Mouse (Mus musculus): Measurements from ENCODE around the gene Gnas.
"Not testable (repeated sequence)": the region's sequence is repeated elsewhere in the genome, so short reads cannot be mapped to it uniquely, and the experiment has no call there.

Gnas gene

GRCm38 (mm10) chr2:174294457-174294856 is 10.3 kb downstream of the Gnas start:
- DNase-seq (ENCODE audit: low spot score in 2 of 2) = no peak

GRCm38 (mm10) chr2:174295175-174295899 is 11.2 kb downstream of the Gnas start:
- DNase-seq (ENCODE audit: low spot score in 2 of 2) = peak; percentile 87 to 93

GRCm38 (mm10) chr2:174295900-174296465 is 11.9 kb downstream of the Gnas start:
- no peak for DNase-seq (ENCODE audit: low spot score in 2 of 2)

GRCm38 (mm10) chr2:174297086-174297571 is 13.0 kb downstream of the Gnas start:
- peak in 1 of 2 experiments; percentile 47 for DNase-seq (ENCODE audit: low spot score in 2 of 2)

GRCm38 (mm10) chr2:174297851-174298250 is 13.7 kb downstream of the Gnas start:
- DNase-seq (ENCODE audit: low spot score in 2 of 2) = no peak

GRCm38 (mm10) chr2:174298471-174298870 is 14.4 kb downstream of the Gnas start:
- DNase-seq (ENCODE audit: low spot score in 2 of 2) = no peak

DNA sequence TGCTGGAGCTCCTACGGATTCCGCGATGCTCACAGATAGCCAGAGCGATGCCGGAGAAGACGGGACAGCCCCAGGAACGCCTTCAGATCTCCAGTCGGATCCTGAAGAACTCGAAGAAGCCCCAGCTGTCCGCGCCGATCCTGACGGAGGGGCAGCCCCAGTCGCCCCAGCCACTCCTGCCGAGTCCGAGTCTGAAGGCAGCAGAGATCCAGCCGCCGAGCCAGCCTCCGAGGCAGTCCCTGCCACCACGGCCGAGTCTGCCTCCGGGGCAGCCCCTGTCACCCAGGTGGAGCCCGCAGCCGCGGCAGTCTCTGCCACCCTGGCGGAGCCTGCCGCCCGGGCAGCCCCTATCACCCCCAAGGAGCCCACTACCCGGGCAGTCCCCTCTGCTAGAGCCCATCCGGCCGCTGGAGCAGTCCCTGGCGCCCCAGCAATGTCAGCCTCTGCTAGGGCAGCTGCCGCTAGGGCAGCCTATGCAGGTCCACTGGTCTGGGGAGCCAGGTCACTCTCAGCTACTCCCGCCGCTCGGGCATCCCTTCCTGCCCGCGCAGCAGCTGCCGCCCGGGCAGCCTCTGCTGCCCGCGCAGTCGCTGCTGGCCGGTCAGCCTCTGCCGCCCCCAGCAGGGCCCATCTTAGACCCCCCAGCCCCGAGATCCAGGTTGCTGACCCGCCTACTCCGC is 15.1 kb downstream of the Gnas start:
- no peak for DNase-seq (ENCODE audit: low spot score in 2 of 2)

DNA sequence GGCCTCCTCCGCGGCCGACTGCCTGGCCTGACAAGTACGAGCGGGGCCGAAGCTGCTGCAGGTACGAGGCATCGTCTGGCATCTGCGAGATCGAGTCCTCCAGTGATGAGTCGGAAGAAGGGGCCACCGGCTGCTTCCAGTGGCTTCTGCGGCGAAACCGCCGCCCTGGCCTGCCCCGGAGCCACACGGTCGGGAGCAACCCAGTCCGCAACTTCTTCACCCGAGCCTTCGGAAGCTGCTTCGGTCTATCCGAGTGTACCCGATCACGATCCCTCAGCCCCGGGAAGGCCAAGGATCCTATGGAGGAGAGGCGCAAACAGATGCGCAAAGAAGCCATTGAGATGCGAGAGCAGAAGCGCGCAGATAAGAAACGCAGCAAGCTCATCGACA is 15.6 kb downstream of the Gnas start:
- no peak for DNase-seq (ENCODE audit: low spot score in 2 of 2)

- no peak for DNase-seq (ENCODE audit: low spot score in 2 of 2)
These were observed 16.1 kb downstream of the Gnas start for GRCm38 (mm10) chr2:174300186-174300585.

DNA sequence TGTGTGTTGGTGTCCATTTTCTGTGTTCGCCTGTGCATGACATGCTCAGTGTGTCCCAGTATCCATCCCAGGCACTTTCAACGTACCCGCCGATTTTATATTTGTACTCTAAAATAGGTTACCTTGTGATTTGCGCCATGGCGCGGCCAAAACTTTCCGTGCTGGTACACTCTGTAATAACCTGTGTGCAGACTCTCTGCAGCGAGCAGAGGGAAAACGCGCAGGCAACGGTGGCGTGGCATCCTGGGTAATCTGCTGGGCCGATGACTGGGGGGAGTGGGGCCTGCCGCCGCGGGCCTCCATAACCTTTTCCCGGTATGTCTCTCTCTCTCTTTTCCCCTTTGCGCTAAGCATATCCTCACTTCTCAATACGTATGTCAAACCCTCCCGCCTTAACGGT is 16.5 kb downstream of the Gnas start:
- DNase-seq (ENCODE audit: low spot score in 2 of 2) = no peak

GRCm38 (mm10) chr2:174302526-174302925 is 18.4 kb downstream of the Gnas start:
- DNase-seq (ENCODE audit: low spot score in 2 of 2) = no peak

- no peak for DNase-seq (ENCODE audit: low spot score in 2 of 2)
These were observed 21.5 kb downstream of the Gnas start for GRCm38 (mm10) chr2:174305646-174306045.

GRCm38 (mm10) chr2:174307903-174308302 is 23.8 kb downstream of the Gnas start:
- DNase-seq (ENCODE audit: low spot score in 2 of 2) = no peak

DNA sequence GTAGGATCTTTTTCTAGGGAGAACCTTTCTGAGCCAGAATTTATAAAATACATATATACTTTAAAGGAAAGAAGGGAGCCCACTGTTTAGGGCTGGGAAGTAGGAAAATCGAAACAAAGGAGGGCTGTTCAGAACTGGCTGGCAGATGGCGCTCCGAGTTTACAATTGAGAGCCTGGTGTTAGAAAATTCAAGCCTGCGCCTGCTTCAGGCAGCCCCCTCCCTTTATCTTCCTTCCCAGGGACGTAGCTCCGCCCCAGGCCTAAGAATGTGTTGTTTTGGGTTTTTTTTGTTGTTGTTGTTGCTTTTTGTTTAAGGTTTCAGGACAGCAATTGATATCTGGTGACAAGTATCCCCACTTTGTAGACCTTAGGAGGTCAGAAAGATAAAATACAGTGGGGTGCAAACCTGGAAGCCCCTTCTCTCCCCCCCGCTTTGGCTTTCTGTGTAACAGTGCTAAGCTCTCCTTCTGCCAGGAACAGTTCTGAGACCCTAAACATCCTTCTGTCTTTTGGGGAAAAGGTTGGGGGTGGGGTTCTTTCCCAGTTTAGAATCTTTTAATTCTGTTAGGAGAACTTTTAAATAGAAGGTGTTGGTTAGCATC is 26.9 kb downstream of the Gnas start:
- DNase-seq (ENCODE audit: low spot score in 2 of 2) = peak in 1 of 2 experiments; percentile 52

DNA sequence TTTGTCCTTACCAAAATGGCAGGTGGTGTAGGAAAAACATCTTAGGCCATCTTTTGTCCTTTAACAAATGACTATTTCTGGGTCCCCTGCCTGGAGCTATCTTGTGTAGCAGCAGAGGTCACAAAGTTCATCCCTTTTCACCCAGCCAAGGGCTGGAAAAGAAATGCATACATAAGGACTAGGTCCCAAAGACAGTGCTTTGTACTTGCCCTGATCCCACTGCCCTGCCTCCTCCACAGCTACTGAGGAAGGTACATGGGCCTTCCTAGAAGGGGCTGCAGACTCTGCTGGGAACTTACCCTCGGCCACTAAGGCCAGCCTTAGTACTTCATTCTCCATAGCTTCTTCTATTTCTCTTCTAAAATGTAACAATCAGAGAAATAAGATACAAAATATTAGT is 27.5 kb downstream of the Gnas start:
- DNase-seq (ENCODE audit: low spot score in 2 of 2) = no peak

DNA sequence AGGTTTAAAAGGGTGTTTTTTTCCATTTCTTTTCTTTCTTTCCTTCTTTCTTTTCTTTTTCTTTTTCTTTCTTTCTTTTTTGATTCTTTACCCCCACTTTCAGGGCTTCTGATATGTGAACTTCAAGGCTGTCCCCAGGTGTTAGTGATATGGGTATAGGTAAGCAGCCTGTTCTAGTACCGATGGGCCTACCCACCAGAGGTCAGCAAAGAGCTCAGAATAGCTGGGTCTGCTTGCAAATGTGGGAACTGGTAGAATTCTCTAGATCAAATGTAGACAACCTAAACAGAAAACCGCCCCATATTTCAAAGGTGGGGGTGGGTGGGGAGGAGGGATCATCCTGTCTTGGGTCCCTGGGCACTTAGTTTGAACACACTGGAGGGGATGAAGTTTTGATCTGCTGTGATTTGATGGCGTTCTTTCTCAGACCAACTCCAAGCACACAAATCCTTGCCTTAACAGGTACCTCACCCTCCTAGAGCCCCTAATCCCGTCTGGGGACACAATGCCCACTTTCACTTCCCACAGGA is 28.1 kb downstream of the Gnas start:
- peak; percentile 77 to 82 for DNase-seq (ENCODE audit: low spot score in 2 of 2)

DNA sequence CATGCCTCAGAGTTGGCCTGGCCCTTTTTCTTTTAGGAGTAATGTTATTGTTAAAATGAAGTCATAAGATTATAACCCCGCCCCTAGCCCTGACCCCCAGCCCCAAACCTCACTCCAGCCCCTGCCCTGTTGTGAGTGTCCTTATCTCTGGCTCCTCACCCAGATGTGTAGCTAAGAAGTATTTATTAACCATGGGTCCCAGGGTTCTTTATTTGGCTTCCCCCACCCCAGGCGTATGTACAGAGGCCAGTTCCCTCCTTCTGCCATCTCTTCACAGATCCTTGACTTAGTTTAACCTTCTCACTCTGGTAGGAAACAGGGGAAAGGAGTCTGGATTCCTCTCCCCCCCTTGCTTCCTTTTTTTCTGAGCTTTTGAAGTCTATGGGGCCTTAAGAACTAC is 28.5 kb downstream of the Gnas start:
- DNase-seq (ENCODE audit: low spot score in 2 of 2) = no peak

DNA sequence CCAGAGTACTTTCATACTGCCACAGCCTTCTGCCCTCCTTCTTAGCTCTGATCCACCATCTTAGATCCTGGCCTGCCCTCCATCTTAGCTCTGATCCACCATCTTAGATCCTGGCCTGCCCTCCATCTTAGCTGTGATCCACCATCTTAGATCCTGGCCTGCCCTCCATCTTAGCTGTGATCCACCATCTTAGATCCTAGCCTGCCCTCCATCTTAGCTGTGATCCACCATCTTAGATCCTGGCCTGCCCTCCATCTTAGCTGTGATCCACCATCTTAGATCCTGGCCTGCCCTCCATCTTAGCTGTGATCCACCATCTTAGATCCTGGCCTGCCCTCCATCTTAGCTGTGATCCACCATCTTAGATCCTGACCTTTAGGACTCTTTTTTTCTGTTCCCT is 31.3 kb downstream of the Gnas start:
- not testable (repeated sequence) for DNase-seq (ENCODE audit: low spot score in 2 of 2)

GRCm38 (mm10) chr2:174316661-174317060 is 32.5 kb downstream of the Gnas start:
- DNase-seq (ENCODE audit: low spot score in 2 of 2) = no peak

DNA sequence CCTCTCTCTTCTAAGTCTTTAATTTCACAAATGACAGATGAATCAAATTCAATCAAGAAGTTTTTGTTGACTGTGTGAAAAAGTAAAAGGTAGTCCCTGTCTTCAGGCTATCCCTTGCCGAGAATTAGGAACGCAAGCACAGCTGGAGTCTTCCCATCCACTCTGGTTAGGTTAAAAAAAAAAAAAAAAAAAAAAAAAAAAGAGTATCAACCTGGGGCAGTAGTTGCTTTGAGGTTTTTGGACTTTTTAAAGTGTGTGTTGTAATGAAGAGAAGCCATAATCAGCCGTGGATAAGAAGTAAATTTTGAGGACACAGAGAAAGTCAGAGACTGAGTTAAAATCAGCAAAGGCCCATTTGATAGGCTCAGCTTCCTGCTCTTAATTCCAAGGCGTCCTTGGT is 41.9 kb downstream of the Gnas start:
- DNase-seq (ENCODE audit: low spot score in 2 of 2) = no peak

GRCm38 (mm10) chr2:174326481-174326880 is 42.4 kb downstream of the Gnas start:
- DNase-seq (ENCODE audit: low spot score in 2 of 2) = no peak

GRCm38 (mm10) chr2:174327295-174327981 is 43.3 kb downstream of the Gnas start:
- DNase-seq (ENCODE audit: low spot score in 2 of 2) = peak; percentile 56 to 57

Measured in cerebellum, postnatal 4 days (tissue).